Mouse (Mus musculus): ENCODE measurements around the gene Fto.

DNA sequence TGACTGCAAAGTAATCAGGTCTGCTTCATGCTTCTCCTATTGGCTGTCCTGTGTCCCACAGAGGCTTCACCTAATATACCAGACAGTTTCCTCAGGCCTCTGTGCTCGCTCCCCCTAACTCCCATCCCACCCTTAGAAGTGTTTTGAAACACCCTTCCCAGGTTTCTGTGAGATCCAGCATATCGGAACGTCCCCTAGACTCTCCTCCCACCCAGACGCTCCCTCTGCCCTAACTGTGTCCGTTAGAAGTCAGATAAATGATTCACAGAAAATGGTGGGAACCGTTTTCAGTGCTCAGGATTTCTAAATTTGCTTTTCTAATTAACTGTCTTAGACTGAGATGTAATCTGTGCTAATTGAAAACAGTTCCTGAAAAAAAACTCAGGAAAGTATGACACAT lies 323.6 kb downstream of the Fto start:
- no peak for TF ChIP-seq POLR2A (IDR thresholded peaks at IDR 0.05; ENCODE audit: borderline replicate concordance, extremely low read depth, insufficient read depth, insufficient read length, poor library complexity, severe bottlenecking)
- no peak for TF ChIP-seq CTCF (IDR thresholded peaks at IDR 0.05; ENCODE audit: borderline replicate concordance, extremely low read depth, insufficient read depth, insufficient read length)

All from brain, embryonic 14.5 days (tissue).